25 mouse cellular contexts compared by ENCODE assay signal in genomic region chr13:94490684-94491083, GRCm38 (mm10).
DNase-seq lines count a peak whose midpoint lies in the region; ATAC-seq lines count a peak whose summit lies in the region.
"Had no signal": no experiment of that assay in that cellular context is flagged by ENCODE, and none has a peak within 500 bp of the region (broad histone marks: within the 10 kb centered on the region; RNA-seq: fewer than 3 reads in every experiment).

No protein-coding gene starts in this region.

- H3K9ac ChIP-seq in midbrain, embryonic 14.5 days (replicated peaks; ENCODE audit: low read length): no peak overlapping the region
- no peak overlapping the region for H3K9ac ChIP-seq in midbrain, embryonic 11.5 days (ENCODE audit: low read length)
- H3K9ac ChIP-seq: embryonic facial prominence, embryonic 15.5 days; forebrain, embryonic 15.5 days; hindbrain, embryonic 12.5 days had no signal

- peaks cover 10% of the 10 kb centered on the region; the same call in 1 of the 2 replicates for H3K36me3 ChIP-seq in midbrain, embryonic 14.5 days (ENCODE audit: control insufficient read depth, insufficient read depth, low read length)
- H3K36me3 ChIP-seq in midbrain, embryonic 11.5 days (ENCODE audit: control insufficient read depth, insufficient read depth, low read length): peaks cover 4% of the 10 kb centered on the region; the same call in 1 of the 2 replicates

- peaks cover 14% of the 10 kb centered on the region; the same call in 1 of the 2 replicates for H3K4me1 ChIP-seq in midbrain, embryonic 14.5 days (ENCODE audit: control insufficient read depth, insufficient read depth, low read length)
- no peaks in the 10 kb centered on the region for H3K4me1 ChIP-seq in midbrain, embryonic 11.5 days (ENCODE audit: control insufficient read depth, insufficient read depth, low read length)
- H3K4me1 ChIP-seq: embryonic facial prominence, embryonic 15.5 days; forebrain, embryonic 10.5 days; forebrain, embryonic 15.5 days had no signal

- WGBS in midbrain, embryonic 14.5 days: 22% methylated on average over 3 of the region's 3 CpGs
- 68% methylated on average over 3 of the region's 3 CpGs for WGBS in midbrain, embryonic 11.5 days

- H3K27ac ChIP-seq in midbrain, embryonic 14.5 days (replicated peaks; ENCODE audit: low read depth, low read length): no peak overlapping the region
- H3K27ac ChIP-seq in midbrain, embryonic 11.5 days (ENCODE audit: low read depth, low read length): no peak overlapping the region
- H3K27ac ChIP-seq: embryonic facial prominence, embryonic 15.5 days; forebrain, embryonic 10.5 days; forebrain, embryonic 15.5 days; gastrocnemius, adult 2 months; heart, embryonic 10.5 days had no signal

- DNase-seq in frontal cortex, postnatal 25 days (ENCODE audit: low spot score in 2 of 2): no peak
- peak; percentile 72 for DNase-seq in midbrain, embryonic 14.5 days
- DNase-seq in midbrain, embryonic 11.5 days (ENCODE audit: low spot score, missing footprints): no peak
- peak; percentile 15 for DNase-seq in right cerebral cortex, adult 18-20 months
- no peak for DNase-seq in right cerebral cortex, postnatal 36 days (ENCODE audit: low spot score in 2 of 2)
- no peak for DNase-seq in B cell, adult 2 months
- DNase-seq: adrenal gland, postnatal 14 days; cerebellum, adult 11 months; cerebellum, adult 8-10 months; cerebellum, postnatal 14 days; embryo, embryonic 11 days; gastrocnemius, adult 2 months; gastrocnemius, postnatal 25 days; heart, postnatal 10 days; heart, postnatal 4 days had no signal

- peak; percentile 85 for ATAC-seq in frontal cortex, adult (ENCODE audit: low TSS enrichment)
- no peak; the same call in 1 of the 2 replicates for ATAC-seq in midbrain, embryonic 14.5 days (ENCODE audit: low FRiP score, low TSS enrichment)
- no peak for ATAC-seq in midbrain, embryonic 11.5 days (ENCODE audit: low FRiP score)
- ATAC-seq: activated CD4-positive, CD25-positive, alpha-beta regulatory T cell, adult 4 months; forebrain, embryonic 15.5 days; Patski had no signal

- H3K4me2 ChIP-seq in midbrain, embryonic 14.5 days (ENCODE audit: low read length): no peak overlapping the region
- no peak overlapping the region for H3K4me2 ChIP-seq in midbrain, embryonic 11.5 days
- H3K4me2 ChIP-seq: embryonic facial prominence, embryonic 15.5 days; forebrain, embryonic 15.5 days; hindbrain, embryonic 12.5 days had no signal

- H3K27me3 ChIP-seq in midbrain, embryonic 14.5 days (ENCODE audit: control insufficient read depth, insufficient read depth, low read length): no peaks in the 10 kb centered on the region
- no peaks in the 10 kb centered on the region for H3K27me3 ChIP-seq in midbrain, embryonic 11.5 days (ENCODE audit: control insufficient read depth, insufficient read depth, low read length)
- H3K27me3 ChIP-seq: CH12.LX; embryonic facial prominence, embryonic 15.5 days; forebrain, embryonic 15.5 days; Patski had no signal

- H3K9me3 ChIP-seq in midbrain, embryonic 14.5 days (ENCODE audit: control insufficient read depth, low read length): no peaks in the 10 kb centered on the region
- no peaks in the 10 kb centered on the region for H3K9me3 ChIP-seq in midbrain, embryonic 11.5 days (ENCODE audit: control insufficient read depth, low read length)
- H3K9me3 ChIP-seq: embryonic facial prominence, embryonic 15.5 days; forebrain, embryonic 10.5 days; forebrain, embryonic 15.5 days; heart, embryonic 10.5 days; hindbrain, embryonic 12.5 days had no signal

- H3K4me3 ChIP-seq in midbrain, embryonic 14.5 days (replicated peaks; ENCODE audit: low read depth, low read length): no peak overlapping the region
- no peak overlapping the region for H3K4me3 ChIP-seq in midbrain, embryonic 11.5 days (ENCODE audit: low read depth, low read length)
- H3K4me3 ChIP-seq: embryonic facial prominence, embryonic 15.5 days; erythroblast, embryonic 14.5 days; forebrain, embryonic 10.5 days; forebrain, embryonic 15.5 days; gastrocnemius, adult 2 months; heart, embryonic 10.5 days; hindbrain, embryonic 12.5 days had no signal

Comparison
In these comparisons a context has a peak if more than half of its experiments do, and no peak if none do; other contexts are left out.
1. DNase-seq: peak in midbrain, embryonic 14.5 days (single experiment) and right cerebral cortex, adult 18-20 months (single experiment); none in frontal cortex, postnatal 25 days (0 of 2), midbrain, embryonic 11.5 days (single experiment), right cerebral cortex, postnatal 36 days (0 of 2) and B cell, adult 2 months (0 of 2).